Mouse (Mus musculus): ENCODE data around the gene Ablim1.

DNA sequence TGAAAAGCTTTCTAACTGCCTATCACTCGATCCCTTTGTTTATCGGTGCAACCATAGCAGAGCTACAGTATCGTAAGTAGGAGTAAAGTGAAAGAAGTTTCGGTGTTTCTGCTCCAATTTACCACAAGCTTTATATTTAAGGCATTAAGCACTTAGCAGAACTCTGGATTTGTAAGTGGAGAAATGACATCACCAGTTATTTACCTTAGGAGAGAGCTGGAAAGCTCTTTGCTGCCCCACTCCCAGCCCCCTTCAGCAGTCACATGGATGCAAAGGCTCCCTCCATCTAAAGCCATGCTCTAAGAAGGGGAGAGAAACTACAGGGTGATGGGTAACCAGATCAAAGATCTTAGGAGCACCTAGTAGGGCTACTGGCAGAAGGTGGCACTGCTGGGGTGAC is 241.3 kb downstream of the Ablim1 start:
- TF ChIP-seq EP300 (IDR thresholded peaks at IDR 0.05; ENCODE audit: low read depth) (no peak), CTCF (IDR thresholded peaks at IDR 0.05; ENCODE audit: low read depth) (no peak)
